Mouse (Mus musculus) G1E (cell line): ENCODE results near the gene Galk1.

Experiments
- CTCF ChIP-seq: IDR thresholded peaks from 2 replicates; pipeline ENCODE4 v1.5.1; 2012; ENCODE audit warnings: low read depth, low read length, inconsistent platforms, mixed read lengths
- GATA1 ChIP-seq: IDR thresholded peaks from 2 replicates; pipeline ENCODE4 v1.6.1; 2012; ENCODE audit warnings: borderline replicate concordance, low read length, inconsistent platforms, mixed read lengths

DNA sequence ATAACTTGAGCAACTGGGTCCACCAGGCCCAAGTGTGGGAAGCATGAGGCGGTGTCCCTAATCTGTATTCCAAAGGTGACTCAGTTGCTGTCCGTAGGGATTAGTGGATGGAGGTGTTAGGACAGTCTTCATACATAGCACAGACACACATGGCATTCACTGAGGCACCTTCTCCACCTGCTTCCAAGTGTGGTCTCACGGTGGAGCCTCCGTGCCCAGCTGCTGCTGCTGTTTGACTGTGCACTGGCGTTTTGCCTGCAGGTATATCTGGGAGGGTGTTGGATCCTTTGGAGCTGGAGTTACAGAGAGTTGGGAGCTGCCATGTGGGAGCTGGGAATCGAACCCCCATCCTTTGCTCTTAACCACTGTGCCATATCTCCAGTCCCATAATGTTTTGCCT is 22.1 kb upstream of the Galk1 start:
- TF ChIP-seq CTCF (no peak), GATA1 (no peak)
